Mouse (Mus musculus) lung, postnatal 0 days (tissue): Measurements from ENCODE around the gene C130074G19Rik.

Experiments
- CTCF ChIP-seq: IDR thresholded peaks from 2 replicates; pipeline ENCODE4 v1.5.1; 2016; ENCODE audit warnings: antibody characterized with exemption, mild to moderate bottlenecking
- EP300 ChIP-seq: IDR thresholded peaks from 2 replicates; pipeline ENCODE4 v1.6.1; 2016; ENCODE audit warnings: antibody characterized with exemption, mild to moderate bottlenecking, control low read depth

DNA sequence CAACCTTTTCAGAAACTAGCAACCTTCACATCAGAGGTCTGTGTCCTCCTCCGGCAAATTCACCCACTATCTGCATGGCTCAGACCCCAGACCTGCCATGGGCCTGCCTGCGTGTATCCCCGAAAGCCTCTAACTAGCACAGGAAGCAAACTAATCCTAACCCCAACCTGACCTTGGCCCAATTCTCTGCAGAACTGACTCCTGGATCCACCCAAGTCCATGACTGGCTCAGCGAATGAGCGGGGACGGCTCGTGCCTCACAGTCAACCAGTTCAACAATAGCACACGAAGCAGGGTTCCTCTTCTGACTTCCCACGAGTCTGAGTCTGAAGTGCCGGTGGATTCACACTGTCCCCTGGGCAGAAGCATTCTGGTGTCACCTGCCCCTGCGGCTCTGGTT, 9.1 kb downstream of the C130074G19Rik start:
- no peak for TF ChIP-seq EP300
- TF ChIP-seq CTCF, result no peak
